Mouse (Mus musculus) hindbrain, embryonic 13.5 days (tissue): ENCODE data around the gene Itgb3bp. TPM values are rescaled to one million over a fixed set of nuclear protein-coding genes. Genes with fewer than 3 reads are reported as not detected.

Source experiments
- ATAC-seq: fragments of 200-750 bp; cut with Nextera tagmentation; 2 replicates; pipeline ENCODE4 v1.8.0; 2017; ENCODE audit warnings: moderate TSS enrichment; ENCODE audit not compliant: low FRiP score
- H3K27ac ChIP-seq: fragments of 300-500 bp; sonication (generic); 2 replicates; pipeline ENCODE4 v1.5.1; 2015; ENCODE audit warnings: inconsistent platforms, mild to moderate bottlenecking, moderate library complexity
- H3K27me3 ChIP-seq: fragments of 300-500 bp; sonication (generic); 2 replicates; pipeline ENCODE4 v1.6.1; 2015; ENCODE audit warnings: mild to moderate bottlenecking, inconsistent platforms
- H3K36me3 ChIP-seq: fragments of 300-500 bp; sonication (generic); 2 replicates; pipeline ENCODE4 v1.6.1; 2015; ENCODE audit warnings: mild to moderate bottlenecking, inconsistent platforms
- H3K4me1 ChIP-seq: fragments of 300-500 bp; sonication (generic); replicated peaks from 2 replicates; pipeline ENCODE4 v1.6.1; 2015; ENCODE audit warnings: inconsistent platforms
- H3K4me2 ChIP-seq: fragments of 300-500 bp; sonication (generic); 2 replicates; pipeline ENCODE4 v1.6.1; 2015; ENCODE audit warnings: inconsistent platforms, mild to moderate bottlenecking, moderate library complexity
- H3K4me3 ChIP-seq: fragments of 300-500 bp; sonication (generic); 2 replicates; pipeline ENCODE4 v1.5.1; 2015; ENCODE audit warnings: mild to moderate bottlenecking, inconsistent platforms
- H3K9ac ChIP-seq: fragments of 300-500 bp; sonication (generic); 2 replicates; pipeline ENCODE4 v1.6.1; 2015; ENCODE audit warnings: mild to moderate bottlenecking, inconsistent platforms
- H3K9me3 ChIP-seq: fragments of 300-500 bp; sonication (generic); 2 replicates; pipeline ENCODE4 v1.6.1; 2016; ENCODE audit warnings: inconsistent platforms
- WGBS: fragments of 180-500 bp; shearing (Covaris S2); methylation state at CpG from one replicate; pipeline ENCODE4 v1.1.7; 2015; 5-methylcytosine and 5-hydroxymethylcytosine counted together
- polyA plus RNA-seq: library from polyadenylated mRNA; unstranded; fragments of >200 nt; fragmentation: Nextera tagmentation; extraction: Ambion mirVana; gene quantifications from 2 replicates; pipeline ENCODE4 v1.2.1, GENCODE M21; 2015

Itgb3bp gene
- polyA plus RNA-seq, 1 experiment from 2014 or later = 18.5 TPM

- H3K4me1 ChIP-seq = peaks cover 23% of the 10 kb centered on the region
- no peaks in the 10 kb centered on the region for H3K36me3 ChIP-seq
- no peak for ATAC-seq
- H3K9ac ChIP-seq = peak overlapping the region; percentile 79; the same call in 1 of the 2 replicates
- no peak overlapping the region for H3K27ac ChIP-seq
- H3K4me2 ChIP-seq = peak overlapping the region; percentile 93
- peak overlapping the region; percentile 52 for H3K4me3 ChIP-seq
- no peaks in the 10 kb centered on the region for H3K27me3 ChIP-seq
- WGBS = 49% methylated on average over 10 of the region's 10 CpGs
- H3K9me3 ChIP-seq = no peaks in the 10 kb centered on the region
Observed at GRCm38 (mm10) chr4:99930518-99931239, 1.1 kb upstream of the Itgb3bp start.

DNA sequence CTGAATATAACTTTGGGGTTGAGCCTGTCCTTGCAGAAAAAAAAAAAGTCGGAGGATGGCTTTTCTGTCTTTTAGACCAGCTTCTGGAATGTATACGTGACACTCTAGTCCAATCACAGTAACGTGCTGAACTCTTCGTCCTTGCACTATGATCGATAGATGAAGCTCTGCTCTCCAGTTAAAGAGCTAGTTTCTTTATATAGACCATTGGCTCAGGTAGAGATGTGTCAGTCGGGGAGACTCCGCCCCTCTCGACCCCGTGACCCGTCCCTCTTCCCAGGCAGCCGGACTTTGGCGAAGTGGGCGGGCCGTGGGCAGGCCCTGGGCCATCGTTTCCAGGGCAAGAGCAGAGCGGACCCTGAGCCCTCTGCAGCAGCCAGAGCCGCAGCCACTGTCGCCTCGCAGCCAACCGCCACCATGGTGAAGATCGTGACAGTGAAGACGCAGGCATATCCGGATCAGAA lies 432 bp downstream of the Itgb3bp start, which contains the start of gene Pgm1:
Gene Pgm1 (plus strand): TSS at position 266 of the 464 bp plus-strand sequence.
- H3K36me3 ChIP-seq = no peaks in the 10 kb centered on the region
- H3K4me3 ChIP-seq = peak within 1 kb of the TSS; percentile 52
- ATAC-seq = peak; percentile 89
- peak within 1 kb of the TSS; percentile 83 for H3K27ac ChIP-seq
- 4% methylated on average over 23 of the region's 23 CpGs for WGBS
- peaks cover 23% of the 10 kb centered on the region for H3K4me1 ChIP-seq
- H3K27me3 ChIP-seq = no peaks in the 10 kb centered on the region
- H3K9me3 ChIP-seq = no peaks in the 10 kb centered on the region
- H3K9ac ChIP-seq = peak within 1 kb of the TSS; percentile 79
- H3K4me2 ChIP-seq = peak within 1 kb of the TSS; percentile 93

GRCm38 (mm10) chr4:99928521-99928920 lies 1.1 kb downstream of the Itgb3bp start:
- no peak overlapping the region for H3K27ac ChIP-seq
- H3K4me2 ChIP-seq = peak overlapping the region; percentile 93; the same call in 1 of the 2 replicates
- H3K36me3 ChIP-seq = no peaks in the 10 kb centered on the region
- ATAC-seq = no peak
- WGBS = 82% methylated on average over 6 of the region's 6 CpGs
- no peaks in the 10 kb centered on the region for H3K27me3 ChIP-seq
- H3K9me3 ChIP-seq = no peaks in the 10 kb centered on the region
- no peak overlapping the region for H3K9ac ChIP-seq
- no peak overlapping the region for H3K4me3 ChIP-seq
- peaks cover 23% of the 10 kb centered on the region for H3K4me1 ChIP-seq

- ATAC-seq = no peak
- no peaks in the 10 kb centered on the region for H3K27me3 ChIP-seq
- no peaks in the 10 kb centered on the region for H3K9me3 ChIP-seq
- H3K36me3 ChIP-seq = no peaks in the 10 kb centered on the region
- no peak overlapping the region for H3K9ac ChIP-seq
- peaks cover 18% of the 10 kb centered on the region for H3K4me1 ChIP-seq
- WGBS = 97% methylated on average over 4 of the region's 4 CpGs
- H3K4me3 ChIP-seq = no peak overlapping the region
- no peak overlapping the region for H3K4me2 ChIP-seq
- H3K27ac ChIP-seq = no peak overlapping the region
Observed at GRCm38 (mm10) chr4:99926380-99926779, 3.2 kb downstream of the Itgb3bp start.

DNA sequence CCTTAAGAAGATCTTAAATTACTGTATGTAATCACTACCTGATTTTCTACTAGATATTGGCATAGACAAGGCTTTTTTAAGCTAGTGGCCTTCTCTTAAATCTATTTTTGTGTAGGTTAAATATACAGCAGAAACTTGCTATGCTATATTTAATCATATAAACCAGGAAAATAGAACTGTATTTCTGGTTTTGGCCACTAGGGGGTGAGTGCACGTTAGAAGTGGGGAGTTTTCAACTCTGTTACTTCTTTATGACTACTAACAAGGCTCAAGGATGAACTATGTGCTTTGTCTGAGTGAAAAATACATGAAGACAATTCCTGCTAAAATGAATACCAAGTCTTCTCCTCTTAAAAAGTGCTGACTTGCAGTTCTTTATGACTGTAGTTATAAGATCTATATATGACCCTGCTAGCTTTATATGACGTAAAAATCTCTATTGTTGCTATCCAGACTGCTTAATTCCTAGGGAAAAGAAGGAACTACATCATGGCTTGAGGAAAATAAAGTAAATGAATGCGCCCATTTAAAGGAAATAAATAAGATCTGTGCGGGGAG lies 15.6 kb downstream of the Itgb3bp start:
- 67% methylated on average over 4 of the region's 4 CpGs for WGBS
- Histone ChIP-seq H3K27ac (no peak overlapping the region), H3K4me1 (no peaks in the 10 kb centered on the region), H3K9me3 (no peaks in the 10 kb centered on the region), H3K4me3 (no peak overlapping the region), H3K36me3 (no peaks in the 10 kb centered on the region), H3K9ac (no peak overlapping the region), H3K4me2 (no peak overlapping the region), H3K27me3 (no peaks in the 10 kb centered on the region)
- ATAC-seq = no peak

GRCm38 (mm10) chr4:99882405-99882804 lies 47.2 kb downstream of the Itgb3bp start:
- ATAC-seq = no peak
- H3K36me3 ChIP-seq = no peaks in the 10 kb centered on the region
- no peaks in the 10 kb centered on the region; the same call in 1 of the 2 replicates for H3K4me1 ChIP-seq
- no peak overlapping the region for H3K9ac ChIP-seq
- no peaks in the 10 kb centered on the region for H3K9me3 ChIP-seq
- H3K27ac ChIP-seq = no peak overlapping the region
- H3K27me3 ChIP-seq = no peaks in the 10 kb centered on the region
- H3K4me2 ChIP-seq = no peak overlapping the region
- H3K4me3 ChIP-seq = no peak overlapping the region

DNA sequence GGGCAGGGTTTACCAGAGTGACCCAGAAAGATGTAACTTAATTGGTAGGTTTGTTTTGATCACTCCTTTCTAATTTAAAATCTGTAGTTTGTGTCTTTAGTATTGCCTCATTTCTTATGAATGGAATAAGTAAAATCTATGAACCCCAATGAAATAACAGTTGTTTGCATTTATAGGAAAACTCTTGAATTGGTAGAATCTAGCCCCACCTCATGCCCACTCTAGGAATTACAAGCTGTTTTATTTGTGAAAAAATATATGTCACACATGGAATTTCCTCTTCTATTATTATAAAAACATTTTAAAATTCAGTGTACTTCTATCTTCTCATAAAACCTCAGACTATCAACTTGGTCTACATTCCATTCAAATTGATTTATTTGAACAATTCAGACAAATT lies 47.7 kb downstream of the Itgb3bp start:
- no peak for ATAC-seq
- H3K4me3 ChIP-seq = no peak overlapping the region
- no peak overlapping the region for H3K4me2 ChIP-seq
- no peaks in the 10 kb centered on the region for H3K9me3 ChIP-seq
- H3K27ac ChIP-seq = no peak overlapping the region
- H3K9ac ChIP-seq = no peak overlapping the region
- H3K27me3 ChIP-seq = no peaks in the 10 kb centered on the region
- H3K4me1 ChIP-seq = no peaks in the 10 kb centered on the region; the same call in 1 of the 2 replicates
- no peaks in the 10 kb centered on the region for H3K36me3 ChIP-seq

DNA sequence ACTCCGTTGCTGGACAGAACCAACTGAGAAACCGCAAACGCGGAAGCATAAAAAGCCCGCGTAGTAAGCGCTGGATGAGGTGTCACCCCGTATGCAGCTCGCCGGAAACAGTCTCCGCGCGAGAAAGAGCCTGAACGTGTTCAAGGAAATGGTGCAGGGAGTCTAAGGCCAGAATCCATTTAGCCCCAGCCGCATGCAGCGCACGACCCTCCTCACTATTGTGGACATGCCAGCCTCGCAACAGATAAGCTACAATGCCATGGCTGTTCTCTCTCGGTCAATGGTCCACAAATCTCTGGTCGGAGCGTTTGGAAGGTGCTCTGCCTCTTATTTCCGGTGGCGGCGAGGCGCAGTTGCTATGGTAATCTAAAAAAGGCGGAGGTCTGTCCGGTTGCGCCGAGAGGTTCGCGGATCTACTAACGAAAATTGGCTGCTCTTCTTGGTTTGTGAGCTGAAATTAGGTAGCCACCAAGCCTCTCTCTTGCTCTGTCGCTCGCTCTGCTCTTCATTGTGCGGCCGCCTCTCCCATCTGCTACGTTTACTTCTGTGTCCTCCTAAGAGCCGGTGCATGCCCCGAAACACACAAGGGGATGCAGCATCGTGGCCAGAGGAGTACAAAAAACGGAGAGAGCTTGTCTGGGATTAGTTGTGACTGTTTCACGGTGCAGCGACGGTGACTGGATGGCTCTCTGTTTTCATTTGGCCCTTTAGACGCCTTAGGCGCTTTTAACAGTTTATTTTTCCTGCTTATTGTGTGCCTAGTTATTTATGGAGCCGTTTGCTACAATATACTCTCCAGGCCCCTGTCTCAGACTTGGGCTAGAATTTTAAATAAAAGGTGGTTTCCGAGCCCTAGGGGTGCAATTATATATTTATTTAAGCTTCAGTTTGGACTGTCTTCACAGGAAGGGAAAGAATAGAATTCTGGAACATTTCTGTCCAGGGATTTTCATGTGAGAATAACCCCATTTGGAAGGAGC lies 100.2 kb downstream of the Itgb3bp start, which contains the start of gene Efcab7:
Gene Efcab7 (plus strand): TSS at position 105 of the 980 bp plus-strand sequence.
- Histone ChIP-seq H3K27ac (peak within 1 kb of the TSS; percentile 97), H3K4me2 (peak within 1 kb of the TSS; percentile 62), H3K4me1 (peaks cover 10% of the 10 kb centered on the region), H3K9me3 (no peaks in the 10 kb centered on the region), H3K36me3 (peaks cover 3% of the 10 kb centered on the region), H3K4me3 (peak within 1 kb of the TSS; percentile 59), H3K9ac (peak within 1 kb of the TSS; percentile 78), H3K27me3 (no peaks in the 10 kb centered on the region)
- ATAC-seq = peak; percentile 91
- under 1% methylated on average over 48 of the region's 48 CpGs for WGBS

GRCm38 (mm10) chr4:99828739-99829093 lies 100.9 kb downstream of the Itgb3bp start:
- Histone ChIP-seq H3K4me1 (peaks cover 10% of the 10 kb centered on the region), H3K27ac (peak overlapping the region; percentile 97), H3K9me3 (no peaks in the 10 kb centered on the region), H3K36me3 (peaks cover 3% of the 10 kb centered on the region), H3K4me2 (peak overlapping the region; percentile 62), H3K4me3 (peak overlapping the region; percentile 59), H3K9ac (peak overlapping the region; percentile 78), H3K27me3 (no peaks in the 10 kb centered on the region)
- ATAC-seq = peak; percentile 36
- 0% methylated on average over 7 of the region's 7 CpGs for WGBS

DNA sequence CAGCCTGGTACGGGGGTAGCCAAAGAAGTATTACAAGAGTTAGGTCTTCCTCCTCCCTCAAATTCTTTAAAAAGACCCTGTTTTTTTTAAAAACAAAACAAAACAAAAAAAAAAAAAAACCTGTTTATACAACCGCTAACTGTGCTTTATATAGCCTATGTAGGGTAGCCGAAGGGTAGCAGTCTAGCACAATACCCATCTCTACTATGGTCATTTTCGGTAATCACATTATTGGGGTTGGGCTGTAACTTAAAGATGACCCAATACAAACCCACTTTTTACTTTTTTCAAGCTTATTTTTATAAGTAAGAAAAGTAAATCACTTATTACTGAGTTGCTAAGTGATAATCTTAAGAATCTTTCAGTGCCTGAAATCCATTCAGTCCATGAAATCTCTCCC lies 101.3 kb downstream of the Itgb3bp start:
- no peak for ATAC-seq
- H3K27me3 ChIP-seq = no peaks in the 10 kb centered on the region
- H3K27ac ChIP-seq = no peak overlapping the region
- no peak overlapping the region for H3K9ac ChIP-seq
- 50% methylated on average over 4 of the region's 4 CpGs for WGBS
- peak overlapping the region; percentile 62 for H3K4me2 ChIP-seq
- peaks cover 10% of the 10 kb centered on the region for H3K4me1 ChIP-seq
- peak overlapping the region; percentile 59 for H3K4me3 ChIP-seq
- no peaks in the 10 kb centered on the region for H3K9me3 ChIP-seq
- peaks cover 3% of the 10 kb centered on the region for H3K36me3 ChIP-seq

DNA sequence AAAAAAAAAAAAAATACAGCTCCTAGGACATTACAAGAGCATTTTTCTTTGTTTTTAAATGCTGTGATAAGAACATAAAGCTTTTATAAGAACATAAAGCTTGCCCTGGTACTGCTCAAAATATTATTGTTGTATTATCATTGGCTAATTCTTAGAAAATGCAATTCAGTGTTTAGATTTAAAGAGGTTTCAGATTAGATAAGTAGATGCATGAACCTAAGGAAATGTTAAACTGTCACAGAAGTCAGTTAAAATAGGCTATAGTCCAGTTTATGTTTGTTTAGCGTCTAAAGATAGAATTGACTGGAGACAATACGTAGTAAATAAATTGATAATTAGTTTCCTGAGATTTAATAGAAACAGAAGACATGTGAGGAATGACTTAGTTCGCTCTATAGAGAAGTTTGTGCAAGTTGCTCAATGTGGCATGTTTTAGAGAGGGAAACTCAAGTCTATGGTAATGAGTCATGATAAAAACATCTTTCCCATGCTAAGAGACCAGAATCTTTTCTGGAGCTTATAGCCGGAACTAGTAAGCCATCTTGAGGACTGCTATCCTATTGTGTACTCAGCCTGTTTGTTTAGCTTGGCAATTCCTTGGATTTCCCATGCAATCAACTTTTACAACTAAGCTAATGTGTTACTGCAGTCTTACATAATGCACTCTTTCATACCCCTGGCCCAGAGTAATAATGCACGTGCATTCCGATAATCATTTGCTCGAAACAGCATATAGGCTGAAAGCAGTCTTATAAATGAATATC lies 112.7 kb downstream of the Itgb3bp start:
- Histone ChIP-seq H3K27ac (no peak overlapping the region), H3K4me2 (no peak overlapping the region), H3K27me3 (no peaks in the 10 kb centered on the region), H3K9me3 (no peaks in the 10 kb centered on the region), H3K4me1 (no peaks in the 10 kb centered on the region), H3K4me3 (no peak overlapping the region), H3K36me3 (no peaks in the 10 kb centered on the region), H3K9ac (no peak overlapping the region)
- WGBS = 93% methylated on average over 7 of the region's 7 CpGs
- no peak for ATAC-seq
